Mouse (Mus musculus): Measurements from ENCODE around the gene Arhgap35. TPM values are rescaled to one million over a fixed set of nuclear protein-coding genes. Genes with fewer than 3 reads are reported as not detected.
"Not testable (repeated sequence)": the region's sequence is repeated elsewhere in the genome, so short reads cannot be mapped to it uniquely, and the experiment has no call there.

The Arhgap35 gene
- 12.0 and 13.0 TPM in 2 replicates for polyA plus RNA-seq (2015; fragmentation: Nextera tagmentation; extraction: Ambion mirVana)

GRCm38 (mm10) chr7:16614888-16615715 is at the start of gene Arhgap35:
Gene Arhgap35 (minus strand): TSS chr7:16614993.
- under 1% methylated on average over 76 of the region's 78 CpGs for WGBS
- peak; percentile 98 for ATAC-seq (ENCODE audit: insufficient read depth, low FRiP score, low read depth)
- peak within 1 kb of the TSS; percentile 84 for H3K9ac ChIP-seq
- peaks cover 28% of the 10 kb centered on the region for H3K4me1 ChIP-seq
- H3K36me3 ChIP-seq, result no peaks in the 10 kb centered on the region
- peak within 1 kb of the TSS; percentile 74 for H3K4me2 ChIP-seq
- no peaks in the 10 kb centered on the region for H3K9me3 ChIP-seq
- H3K27me3 ChIP-seq (replicated peaks), result no peaks in the 10 kb centered on the region
- H3K4me3 ChIP-seq (replicated peaks), result peak within 1 kb of the TSS; percentile 79
- peak within 1 kb of the TSS; percentile 100 for H3K27ac ChIP-seq

DNA sequence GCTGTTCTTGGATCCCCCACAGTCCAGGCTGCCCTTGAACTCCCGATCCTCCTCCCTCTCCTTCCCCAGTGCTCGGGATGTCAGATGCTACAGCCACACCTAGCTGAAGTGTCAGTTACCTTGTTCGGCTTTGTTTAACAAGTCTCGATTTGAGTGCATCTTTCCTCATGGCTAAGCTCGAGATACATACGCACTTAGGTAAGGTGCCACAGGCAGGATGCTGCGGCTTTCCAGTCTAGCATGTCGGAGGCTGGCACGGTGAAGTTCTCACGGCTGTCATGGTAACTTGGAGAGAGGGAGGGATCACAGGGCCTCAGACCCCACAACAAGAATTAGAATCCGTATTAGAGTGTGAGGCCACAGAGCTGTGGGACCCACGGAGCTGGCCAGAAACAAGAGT is 29.5 kb upstream of the Arhgap35 start:
- Histone ChIP-seq H3K4me2 (no peak overlapping the region), H3K9ac (no peak overlapping the region), H3K36me3 (no peaks in the 10 kb centered on the region), H3K27me3 (replicated peaks) (no peaks in the 10 kb centered on the region), H3K9me3 (no peaks in the 10 kb centered on the region), H3K4me1 (no peaks in the 10 kb centered on the region), H3K4me3 (replicated peaks) (no peak overlapping the region), H3K27ac (no peak overlapping the region)
- WGBS, result 73% methylated on average over 12 of the region's 12 CpGs
- no peak for ATAC-seq (ENCODE audit: insufficient read depth, low FRiP score, low read depth)

DNA sequence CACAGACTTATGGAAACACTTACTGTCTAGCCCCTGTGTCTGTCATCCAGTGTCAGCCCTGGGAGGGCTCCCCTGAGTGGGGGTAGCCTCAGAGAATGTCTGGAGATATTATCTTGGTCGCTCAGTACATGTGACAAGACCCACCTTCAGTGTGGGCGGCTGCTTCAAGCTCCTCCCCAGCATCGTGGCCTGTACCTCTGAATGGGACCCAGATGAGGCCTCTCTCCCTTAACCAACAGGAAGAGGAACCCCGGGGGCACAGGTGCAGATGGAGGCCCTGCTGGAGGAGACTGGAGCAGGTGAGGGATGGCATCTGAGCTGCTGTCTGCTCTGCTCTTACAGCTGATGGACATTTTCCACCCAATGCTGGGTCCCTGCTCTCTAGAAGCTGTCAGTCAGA is 28.3 kb upstream of the Arhgap35 start:
- 60% methylated on average over 3 of the region's 4 CpGs for WGBS
- not testable (repeated sequence) for H3K27me3 ChIP-seq (replicated peaks); H3K36me3 ChIP-seq; H3K4me3 ChIP-seq (replicated peaks); ATAC-seq (ENCODE audit: insufficient read depth, low FRiP score, low read depth); H3K4me1 ChIP-seq; H3K9me3 ChIP-seq; H3K4me2 ChIP-seq; H3K9ac ChIP-seq; H3K27ac ChIP-seq

- Histone ChIP-seq H3K36me3 (no peaks in the 10 kb centered on the region), H3K27ac (no peak overlapping the region), H3K9me3 (no peaks in the 10 kb centered on the region), H3K4me2 (no peak overlapping the region), H3K4me1 (no peaks in the 10 kb centered on the region), H3K27me3 (replicated peaks) (no peaks in the 10 kb centered on the region), H3K9ac (no peak overlapping the region), H3K4me3 (replicated peaks) (no peak overlapping the region)
- 50% methylated on average over 3 of the region's 3 CpGs for WGBS
- ATAC-seq (ENCODE audit: insufficient read depth, low FRiP score, low read depth), result no peak
These were observed 24.2 kb upstream of the Arhgap35 start for GRCm38 (mm10) chr7:16639028-16639427.

DNA sequence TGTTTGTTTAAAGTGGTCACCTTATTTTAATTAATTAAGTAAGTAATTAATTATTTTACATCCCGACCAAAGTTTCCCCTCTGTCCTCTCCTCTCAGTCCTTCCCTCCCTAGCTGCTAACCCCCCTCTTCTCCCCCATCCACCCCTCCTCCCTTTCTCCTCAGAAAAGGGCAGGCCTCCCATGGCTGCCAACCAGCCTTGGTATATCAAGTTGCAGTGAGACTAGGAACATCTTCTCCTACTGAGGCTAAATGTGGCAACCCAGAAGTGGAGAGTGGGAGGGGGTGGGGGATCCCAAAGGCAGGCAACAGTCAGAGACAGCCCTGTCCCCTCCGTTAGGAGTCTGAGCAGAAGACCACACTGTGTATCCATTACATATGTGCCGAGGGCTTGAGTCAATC is 20.3 kb upstream of the Arhgap35 start:
- no peaks in the 10 kb centered on the region for H3K36me3 ChIP-seq
- H3K4me2 ChIP-seq, result no peak overlapping the region
- H3K4me3 ChIP-seq (replicated peaks), result no peak overlapping the region
- no peak for ATAC-seq (ENCODE audit: insufficient read depth, low FRiP score, low read depth)
- no peaks in the 10 kb centered on the region for H3K4me1 ChIP-seq
- no peaks in the 10 kb centered on the region for H3K9me3 ChIP-seq
- no peaks in the 10 kb centered on the region for H3K27me3 ChIP-seq (replicated peaks)
- no peak overlapping the region for H3K27ac ChIP-seq
- no peak overlapping the region for H3K9ac ChIP-seq
- WGBS, result 47% methylated on average over 3 of the region's 3 CpGs

DNA sequence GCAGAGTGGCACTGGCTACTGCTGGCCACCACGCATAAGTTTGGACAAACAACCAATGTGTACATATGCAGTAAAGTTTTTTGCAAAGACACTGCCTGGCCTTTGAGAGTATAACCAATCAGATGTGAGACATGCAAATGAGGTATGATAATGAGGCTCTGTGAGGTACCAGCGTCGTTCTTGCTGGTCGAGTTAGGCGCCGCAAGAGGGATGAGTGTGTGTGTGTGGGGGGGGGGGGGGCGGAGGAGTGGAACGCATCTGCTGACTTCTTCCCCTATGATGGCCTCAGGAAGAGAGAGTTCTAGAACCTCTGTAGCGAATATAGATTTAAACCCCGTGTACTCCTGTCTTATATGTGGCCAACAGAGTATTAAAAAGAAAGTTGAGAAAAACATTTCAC is 19.1 kb upstream of the Arhgap35 start:
- not testable (repeated sequence) for H3K4me3 ChIP-seq (replicated peaks); H3K27me3 ChIP-seq (replicated peaks); ATAC-seq (ENCODE audit: insufficient read depth, low FRiP score, low read depth); H3K36me3 ChIP-seq; H3K4me1 ChIP-seq; H3K9ac ChIP-seq; H3K27ac ChIP-seq; H3K4me2 ChIP-seq; H3K9me3 ChIP-seq
- WGBS, result 11% methylated on average over 10 of the region's 10 CpGs

DNA sequence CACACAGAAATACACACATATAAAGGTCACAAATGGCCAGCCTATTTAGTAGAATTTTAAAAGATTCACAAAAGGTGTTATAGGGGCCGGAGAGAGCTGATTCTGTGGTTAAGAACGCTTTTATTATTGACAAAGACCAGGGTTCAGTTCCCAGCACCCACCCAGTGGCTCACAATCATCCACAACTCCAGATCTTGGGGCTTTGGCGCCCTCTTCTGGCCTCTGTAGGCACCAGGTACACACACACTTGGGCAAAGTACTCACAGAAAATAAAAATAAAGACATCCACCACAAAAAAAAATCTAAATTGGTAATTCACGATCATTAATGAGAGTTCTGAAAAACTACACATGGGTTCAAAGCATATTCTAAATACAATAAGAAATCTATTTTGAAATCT is 17.1 kb upstream of the Arhgap35 start:
- no peak overlapping the region for H3K27ac ChIP-seq
- 64% methylated on average over 4 of the region's 4 CpGs for WGBS
- H3K4me1 ChIP-seq, result no peaks in the 10 kb centered on the region
- H3K4me3 ChIP-seq (replicated peaks), result no peak overlapping the region
- no peak overlapping the region for H3K4me2 ChIP-seq
- no peak overlapping the region for H3K9ac ChIP-seq
- ATAC-seq (ENCODE audit: insufficient read depth, low FRiP score, low read depth), result no peak
- H3K36me3 ChIP-seq, result no peaks in the 10 kb centered on the region
- H3K27me3 ChIP-seq (replicated peaks), result no peaks in the 10 kb centered on the region
- H3K9me3 ChIP-seq, result no peaks in the 10 kb centered on the region

GRCm38 (mm10) chr7:16631025-16631424 is 16.2 kb upstream of the Arhgap35 start:
- Histone ChIP-seq H3K27me3 (replicated peaks) (no peaks in the 10 kb centered on the region), H3K4me1 (no peaks in the 10 kb centered on the region), H3K9ac (no peak overlapping the region), H3K27ac (no peak overlapping the region), H3K4me2 (no peak overlapping the region), H3K4me3 (replicated peaks) (no peak overlapping the region), H3K36me3 (no peaks in the 10 kb centered on the region), H3K9me3 (no peaks in the 10 kb centered on the region)
- no peak for ATAC-seq (ENCODE audit: insufficient read depth, low FRiP score, low read depth)
- WGBS, result 40% methylated on average over 4 of the region's 4 CpGs

GRCm38 (mm10) chr7:16629598-16630296 is 15.0 kb upstream of the Arhgap35 start:
- Histone ChIP-seq H3K4me1 (no peaks in the 10 kb centered on the region), H3K9me3 (no peaks in the 10 kb centered on the region), H3K27me3 (replicated peaks) (no peaks in the 10 kb centered on the region), H3K9ac (no peak overlapping the region), H3K27ac (no peak overlapping the region), H3K36me3 (no peaks in the 10 kb centered on the region), H3K4me3 (replicated peaks) (no peak overlapping the region), H3K4me2 (no peak overlapping the region)
- WGBS, result 22% methylated on average over 10 of the region's 10 CpGs
- no peak for ATAC-seq (ENCODE audit: insufficient read depth, low FRiP score, low read depth)

DNA sequence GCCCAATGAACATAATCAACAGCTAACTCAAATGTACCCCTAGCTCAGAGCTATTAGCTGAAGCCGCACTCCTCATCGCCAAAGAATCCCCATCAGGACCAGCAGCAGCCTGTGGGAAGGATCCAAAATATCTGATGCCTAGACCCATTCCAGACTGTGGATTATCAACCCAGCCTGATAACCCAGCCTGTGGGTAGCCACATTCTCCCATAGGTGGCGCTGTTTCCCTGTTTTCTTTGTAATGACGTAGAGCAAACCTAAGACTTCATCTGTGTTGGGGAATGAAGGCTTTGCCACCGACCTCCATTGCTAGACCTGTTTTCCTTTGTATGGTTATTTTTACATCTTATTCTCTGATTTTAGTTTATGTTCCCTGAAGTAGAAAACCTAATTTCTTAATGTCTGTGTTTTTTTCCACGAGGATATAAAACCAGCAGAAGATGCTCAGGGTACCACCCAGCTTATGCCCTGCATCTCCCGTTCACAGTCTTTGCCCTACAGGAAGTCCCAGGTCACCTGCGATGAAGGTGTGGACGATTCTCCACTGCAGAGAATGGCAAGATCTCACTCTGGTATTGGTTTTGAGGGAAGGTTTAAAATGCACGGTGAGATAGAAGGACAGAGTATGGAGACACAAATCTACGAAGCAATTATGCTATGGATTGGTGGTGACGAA is 13.4 kb upstream of the Arhgap35 start:
- Histone ChIP-seq H3K27ac (no peak overlapping the region), H3K4me1 (no peaks in the 10 kb centered on the region), H3K9me3 (no peaks in the 10 kb centered on the region), H3K36me3 (no peaks in the 10 kb centered on the region), H3K4me3 (replicated peaks) (no peak overlapping the region), H3K9ac (no peak overlapping the region), H3K27me3 (replicated peaks) (no peaks in the 10 kb centered on the region), H3K4me2 (no peak overlapping the region)
- ATAC-seq (ENCODE audit: insufficient read depth, low FRiP score, low read depth), result peak; percentile 39; the same call in 1 of the 2 replicates
- 33% methylated on average over 12 of the region's 12 CpGs for WGBS

DNA sequence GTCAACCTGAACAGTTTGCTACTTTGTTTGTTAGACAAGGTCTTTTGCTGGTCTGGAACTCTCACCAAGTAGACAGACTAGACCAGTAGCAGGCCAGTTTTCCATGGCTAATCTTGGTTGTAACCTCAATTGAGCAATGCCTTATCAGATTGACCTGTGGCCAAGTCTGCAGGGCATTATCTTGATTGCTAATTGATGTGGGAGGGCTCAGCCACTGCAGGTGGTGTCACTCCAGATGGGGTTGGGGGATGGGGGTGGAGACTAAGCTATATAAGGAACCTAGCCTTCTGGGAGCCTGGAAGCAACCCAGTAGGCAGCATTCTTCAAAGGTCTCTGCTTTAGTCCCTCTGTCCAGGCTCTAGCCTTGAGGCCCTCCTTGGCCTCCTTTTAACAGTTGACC is 8.9 kb upstream of the Arhgap35 start:
- no peak overlapping the region for H3K4me3 ChIP-seq (replicated peaks)
- no peaks in the 10 kb centered on the region for H3K27me3 ChIP-seq (replicated peaks)
- ATAC-seq (ENCODE audit: insufficient read depth, low FRiP score, low read depth), result no peak

GRCm38 (mm10) chr7:16623131-16623530 is 8.3 kb upstream of the Arhgap35 start:
- Histone ChIP-seq H3K27ac (no peak overlapping the region), H3K4me1 (0 out of 2 replicates have a peak, but pooled peaks cover 4% of the 10 kb centered on the region), H3K9me3 (no peaks in the 10 kb centered on the region), H3K27me3 (replicated peaks) (no peaks in the 10 kb centered on the region), H3K36me3 (no peaks in the 10 kb centered on the region), H3K4me2 (no peak overlapping the region), H3K4me3 (replicated peaks) (no peak overlapping the region), H3K9ac (no peak overlapping the region)
- no peak for ATAC-seq (ENCODE audit: insufficient read depth, low FRiP score, low read depth)
- WGBS, result 36% methylated on average over 4 of the region's 4 CpGs

More for the DNA sequence above, 8.9 kb upstream of the Arhgap35 start:
- no peak overlapping the region for H3K4me2 ChIP-seq
- no peak overlapping the region for H3K9ac ChIP-seq
- H3K36me3 ChIP-seq, result no peaks in the 10 kb centered on the region
- H3K9me3 ChIP-seq, result no peaks in the 10 kb centered on the region
- 0 out of 2 replicates have a peak, but pooled peaks cover under 1% of the 10 kb centered on the region for H3K4me1 ChIP-seq
- no peak overlapping the region for H3K27ac ChIP-seq

Measured in stomach, embryonic 15.5 days (tissue).